8 mouse cellular contexts compared by ENCODE assay signal in genomic region chr11:3202231-3202701, GRCm38 (mm10). TPM values are rescaled to one million over a fixed set of nuclear protein-coding genes. Genes with fewer than 3 reads are reported as not detected.
DNase-seq lines count a peak whose midpoint lies in the region; ATAC-seq and TF ChIP-seq lines count a peak whose summit lies in the region.

Eif4enif1 (plus strand) TSS chr11:3202392.

- peak; percentile 40 for ATAC-seq in activated CD4-positive, CD25-positive, alpha-beta regulatory T cell, adult 4 months
- peak; percentile 45 for ATAC-seq in megakaryocyte progenitor cell, adult 5-6 weeks (replicated peaks; ENCODE audit: poor library complexity)

- peak within 1 kb of the TSS; percentile 100 for H3K27ac ChIP-seq in cortical plate, adult 2 months (ENCODE audit: insufficient read depth, low read length)

- peak within 1 kb of the TSS; percentile 75 for H3K4me3 ChIP-seq in cortical plate, adult 2 months (ENCODE audit: insufficient read depth, low read length)

- peaks cover 3% of the 10 kb centered on the region for H3K4me1 ChIP-seq in cortical plate, adult 2 months (ENCODE audit: control insufficient read depth, insufficient read depth, low read length)

- no peak for TF ChIP-seq CTCF in cortical plate, adult 2 months (IDR thresholded peaks at IDR 0.05; ENCODE audit: extremely low read depth, insufficient read depth, low read length)

- peak; percentile 91 for DNase-seq in gastrocnemius, postnatal 10 days
- peak; percentile 94 for DNase-seq in induced T-regulatory cell, adult 2 months (ENCODE audit: low read depth)
- peak; percentile 79 to 93 for DNase-seq in left cerebral cortex, adult 9 months (ENCODE audit: low spot score in 2 of 2)
- DNase-seq in right cerebral cortex, postnatal 14 days = peak; percentile 84
- peak; percentile 88 to 92 for DNase-seq in urinary bladder, postnatal 36 days (ENCODE audit: low spot score in 2 of 2)

- no peak for TF ChIP-seq POLR2A in cortical plate, adult 2 months (IDR thresholded peaks at IDR 0.05; ENCODE audit: extremely low read depth, insufficient read depth, low read length)

RNA-seq across cellular contexts. Expression of gene Eif4enif1, which starts in this region (rescaled TPM):
- 10 to 100 TPM; 53.6 to 62.8 TPM for polyA plus RNA-seq in activated CD4-positive, CD25-positive, alpha-beta regulatory T cell, adult 4 months (2017; shearing (Covaris generic))
- 48.1 and 55.8 TPM in 2 replicates for polyA plus RNA-seq in cortical plate, adult 2 months (2012; rRNA removed)
- 10 to 100 TPM; 32.9 to 38.2 TPM for total RNA-seq in gastrocnemius, postnatal 10 days (2021)
- 96.1 and 110 TPM in 2 replicates for total RNA-seq in megakaryocyte progenitor cell, adult 5-6 weeks (2015)
- 40.1 and 49.2 TPM in 2 replicates for total RNA-seq in megakaryocyte progenitor cell, adult 5-6 weeks (2017)

Comparison
In these comparisons a context has a peak if more than half of its experiments do, and no peak if none do; other contexts are left out.
1. Peak in every context shown above with its lines: DNase-seq, ATAC-seq, H3K4me3 ChIP-seq and H3K27ac ChIP-seq.